Mouse (Mus musculus) stomach, embryonic 14.5 days (tissue): ENCODE data around the gene Spp2. TPM values are rescaled to one million over a fixed set of nuclear protein-coding genes. Genes with fewer than 3 reads are reported as not detected.
A peak's percentile ranks its signal among the peaks of the same experiment; 100 is the strongest.

Source experiments
- ATAC-seq: fragments of 200-750 bp; cut with Nextera tagmentation; 2 replicates; pipeline ENCODE4 v1.8.0; 2017; ENCODE audit warnings: low read depth, moderate TSS enrichment; ENCODE audit not compliant: insufficient number of reproducible peaks, insufficient read depth, low FRiP score
- H3K27ac ChIP-seq: fragments of 300-500 bp; sonication (generic); 2 replicates; pipeline ENCODE4 v1.5.1; 2014; ENCODE audit warnings: mild to moderate bottlenecking, low read length, moderate library complexity, mixed read lengths
- H3K27me3 ChIP-seq: fragments of 300-500 bp; sonication (generic); 2 replicates; pipeline ENCODE4 v1.6.1; 2014; ENCODE audit warnings: low read length, control low read depth, mixed read lengths; ENCODE audit not compliant: control insufficient read depth, insufficient read depth
- H3K36me3 ChIP-seq: fragments of 300-500 bp; sonication (generic); 2 replicates; pipeline ENCODE4 v1.6.1; 2014; ENCODE audit warnings: mild to moderate bottlenecking, control low read depth, low read length, moderate library complexity, mixed read lengths; ENCODE audit not compliant: control insufficient read depth, insufficient read depth
- H3K4me1 ChIP-seq: fragments of 300-500 bp; sonication (generic); 2 replicates; pipeline ENCODE4 v1.6.1; 2014; ENCODE audit warnings: low read length, control low read depth, mixed read lengths; ENCODE audit not compliant: control insufficient read depth, insufficient read depth
- H3K4me2 ChIP-seq: fragments of 300-500 bp; sonication (generic); replicated peaks from 2 replicates; pipeline ENCODE4 v1.6.1; 2014; ENCODE audit warnings: low read depth, low read length, control low read depth
- H3K4me3 ChIP-seq: fragments of 300-500 bp; sonication (generic); 2 replicates; pipeline ENCODE4 v1.5.1; 2014; ENCODE audit warnings: low read depth, low read length, control low read depth
- H3K9ac ChIP-seq: fragments of 300-500 bp; sonication (generic); replicated peaks from 2 replicates; pipeline ENCODE4 v1.6.1; 2014; ENCODE audit warnings: low read depth, mild to moderate bottlenecking, control low read depth, low read length, moderate library complexity, mixed read lengths
- H3K9me3 ChIP-seq: fragments of 300-500 bp; sonication (generic); 2 replicates; pipeline ENCODE4 v1.6.1; 2016; ENCODE audit warnings: low read depth, low read length, control low read depth; ENCODE audit not compliant: control insufficient read depth
- WGBS: fragments of 180-500 bp; shearing (Covaris S2); extraction: QIAGEN DNeasy Blood & Tissue Kit; methylation state at CpG from one replicate; pipeline ENCODE4 v1.1.7; 2014; 5-methylcytosine and 5-hydroxymethylcytosine counted together
- polyA plus RNA-seq: library from polyadenylated mRNA; unstranded; fragments of >200 nt; fragmentation: Nextera tagmentation; extraction: Ambion mirVana; gene quantifications from 2 replicates; pipeline ENCODE4 v1.2.1, GENCODE M21; 2014

Spp2 gene
- polyA plus RNA-seq, 1 experiment from 2014 or later, result 0.38 TPM

- H3K4me1 ChIP-seq, result no peaks in the 10 kb centered on the region
- no peak overlapping the region for H3K4me2 ChIP-seq
- H3K27me3 ChIP-seq, result no peaks in the 10 kb centered on the region
- ATAC-seq, result no peak
- H3K4me3 ChIP-seq, result no peak overlapping the region
- no peak overlapping the region for H3K9ac ChIP-seq
- WGBS, result 44% methylated on average over 11 of the region's 11 CpGs
- H3K27ac ChIP-seq, result no peak overlapping the region
- H3K9me3 ChIP-seq, result no peaks in the 10 kb centered on the region
- no peaks in the 10 kb centered on the region for H3K36me3 ChIP-seq
Observed at GRCm38 (mm10) chr1:88427987-88428741, 21.4 kb downstream of the Spp2 start.

- no peak overlapping the region for H3K9ac ChIP-seq
- H3K4me3 ChIP-seq, result no peak overlapping the region
- no peak overlapping the region for H3K4me2 ChIP-seq
- ATAC-seq, result no peak
- H3K9me3 ChIP-seq, result no peaks in the 10 kb centered on the region
- H3K36me3 ChIP-seq, result no peaks in the 10 kb centered on the region
- no peaks in the 10 kb centered on the region for H3K4me1 ChIP-seq
- no peaks in the 10 kb centered on the region for H3K27me3 ChIP-seq
- 42% methylated on average over 1 of the region's 1 CpGs for WGBS
- H3K27ac ChIP-seq, result no peak overlapping the region
Observed at GRCm38 (mm10) chr1:88429413-88429812, 22.7 kb downstream of the Spp2 start.

- 76% methylated on average over 4 of the region's 4 CpGs for WGBS
- no peak overlapping the region for H3K4me3 ChIP-seq
- no peaks in the 10 kb centered on the region for H3K27me3 ChIP-seq
- H3K9me3 ChIP-seq, result no peaks in the 10 kb centered on the region
- H3K4me2 ChIP-seq, result no peak overlapping the region
- H3K27ac ChIP-seq, result no peak overlapping the region
- no peaks in the 10 kb centered on the region for H3K36me3 ChIP-seq
- ATAC-seq, result no peak
- no peaks in the 10 kb centered on the region for H3K4me1 ChIP-seq
- H3K9ac ChIP-seq, result no peak overlapping the region
Observed at GRCm38 (mm10) chr1:88431262-88431661, 24.5 kb downstream of the Spp2 start.

GRCm38 (mm10) chr1:88432601-88433000, 25.8 kb downstream of the Spp2 start:
- WGBS, result 46% methylated on average over 3 of the region's 3 CpGs
- H3K4me3 ChIP-seq, result no peak overlapping the region
- ATAC-seq, result no peak
- no peaks in the 10 kb centered on the region for H3K27me3 ChIP-seq
- no peaks in the 10 kb centered on the region for H3K36me3 ChIP-seq
- H3K9ac ChIP-seq, result no peak overlapping the region
- H3K27ac ChIP-seq, result no peak overlapping the region
- H3K4me1 ChIP-seq, result no peaks in the 10 kb centered on the region
- H3K4me2 ChIP-seq, result no peak overlapping the region
- no peaks in the 10 kb centered on the region for H3K9me3 ChIP-seq

- no peak overlapping the region for H3K9ac ChIP-seq
- H3K4me1 ChIP-seq, result no peaks in the 10 kb centered on the region
- H3K4me2 ChIP-seq, result no peak overlapping the region
- no peaks in the 10 kb centered on the region for H3K36me3 ChIP-seq
- no peaks in the 10 kb centered on the region for H3K27me3 ChIP-seq
- no peaks in the 10 kb centered on the region for H3K9me3 ChIP-seq
- no peak overlapping the region for H3K27ac ChIP-seq
- no peak for ATAC-seq
- 68% methylated on average over 6 of the region's 6 CpGs for WGBS
- no peak overlapping the region for H3K4me3 ChIP-seq
Observed at GRCm38 (mm10) chr1:88433096-88433883, 26.5 kb downstream of the Spp2 start.

GRCm38 (mm10) chr1:88434057-88434456, 27.3 kb downstream of the Spp2 start:
- Histone ChIP-seq H3K4me3 (no peak overlapping the region), H3K4me1 (no peaks in the 10 kb centered on the region), H3K36me3 (no peaks in the 10 kb centered on the region), H3K9me3 (no peaks in the 10 kb centered on the region), H3K27ac (no peak overlapping the region), H3K27me3 (no peaks in the 10 kb centered on the region), H3K9ac (no peak overlapping the region), H3K4me2 (no peak overlapping the region)
- 77% methylated on average over 4 of the region's 4 CpGs for WGBS
- no peak for ATAC-seq

- 57% methylated on average over 9 of the region's 9 CpGs for WGBS
- ATAC-seq, result peak; percentile 86
- H3K27me3 ChIP-seq, result no peaks in the 10 kb centered on the region
- no peak overlapping the region for H3K9ac ChIP-seq
- peak overlapping the region; percentile 82 for H3K27ac ChIP-seq
- no peaks in the 10 kb centered on the region for H3K36me3 ChIP-seq
- H3K4me1 ChIP-seq, result no peaks in the 10 kb centered on the region
- H3K4me3 ChIP-seq, result no peak overlapping the region
- H3K4me2 ChIP-seq, result no peak overlapping the region
- H3K9me3 ChIP-seq, result no peaks in the 10 kb centered on the region
Observed at GRCm38 (mm10) chr1:88437206-88438126, 30.7 kb downstream of the Spp2 start.

GRCm38 (mm10) chr1:88443383-88443782, 36.6 kb downstream of the Spp2 start:
- ATAC-seq, result no peak

More at GRCm38 (mm10) chr1:88443383-88443782, 36.6 kb downstream of the Spp2 start:
- Histone ChIP-seq H3K27ac (no peak overlapping the region), H3K4me2 (no peak overlapping the region), H3K9me3 (no peaks in the 10 kb centered on the region), H3K9ac (no peak overlapping the region), H3K4me1 (no peaks in the 10 kb centered on the region), H3K4me3 (no peak overlapping the region), H3K36me3 (no peaks in the 10 kb centered on the region), H3K27me3 (no peaks in the 10 kb centered on the region)
- WGBS, result 52% methylated on average over 4 of the region's 4 CpGs
